Mouse (Mus musculus) MEL (cell line): Measurements from ENCODE around the gene Mrap. TPM values are rescaled to one million over a fixed set of nuclear protein-coding genes. Genes with fewer than 3 reads are reported as not detected.

Experiments used
- DNase-seq: peaks from one replicate; pipeline ENCODE4 v3.0.0; 2011; ENCODE audit warnings: low read depth, low spot score
- H3K27ac ChIP-seq: 2 replicates; pipeline ENCODE4 v1.5.1; 2012; ENCODE audit warnings: low read depth, mild to moderate bottlenecking, control low read depth, low read length, moderate library complexity; ENCODE audit not compliant: control insufficient read depth
- H3K27me3 ChIP-seq, 2 experiments: fragments of 150-350 bp in 1 of 2; sonication (generic) in 1 of 2; 2 replicates each; pipeline ENCODE4 v1.6.1; 2012; ENCODE audit warnings: low read length in 2 of 2, mild to moderate bottlenecking in 2 of 2, improper control_type of control experiment in 1 of 2, moderate library complexity in 1 of 2; ENCODE audit not compliant: insufficient read depth in 2 of 2, control insufficient read depth in 1 of 2
- H3K36me3 ChIP-seq, 2 experiments: 2 replicates each; pipeline ENCODE4 v1.6.1; 2012 to 2014; ENCODE audit warnings: low read length in 2 of 2, improper control_type of control experiment in 1 of 2, inconsistent platforms in 1 of 2, mild to moderate bottlenecking in 1 of 2; ENCODE audit not compliant: insufficient read depth in 2 of 2, control insufficient read depth in 1 of 2
- H3K4me1 ChIP-seq, 2 experiments: fragments of 150-350 bp in 1 of 2; sonication (generic) in 1 of 2; 2 replicates each; pipeline ENCODE4 v1.6.1; 2012; ENCODE audit warnings: low read length in 2 of 2, improper control_type of control experiment in 1 of 2, mild to moderate bottlenecking in 1 of 2; ENCODE audit not compliant: insufficient read depth in 2 of 2, control insufficient read depth in 1 of 2
- H3K4me3 ChIP-seq, 2 experiments: fragments of 150-350 bp in 1 of 2; sonication (generic) in 1 of 2; 2 replicates each; pipeline ENCODE4 v1.5.1; 2012; ENCODE audit warnings: low read depth in 2 of 2, low read length in 2 of 2, mild to moderate bottlenecking in 2 of 2, moderate library complexity in 2 of 2, control low read depth in 1 of 2, improper control_type of control experiment in 1 of 2; ENCODE audit not compliant: control insufficient read depth in 1 of 2, insufficient read depth in 1 of 2
- H3K79me2 ChIP-seq: 2 replicates; pipeline ENCODE4 v1.6.1; 2012; ENCODE audit warnings: mild to moderate bottlenecking, low read length, moderate library complexity; ENCODE audit not compliant: control insufficient read depth, poor library complexity, insufficient read depth
- H3K9ac ChIP-seq: 2 replicates; pipeline ENCODE4 v1.6.1; 2012; ENCODE audit warnings: low read depth, mild to moderate bottlenecking, control low read depth, low read length, moderate library complexity; ENCODE audit not compliant: control insufficient read depth, poor library complexity, severe bottlenecking
- H3K9me3 ChIP-seq: fragments of 150-350 bp; sonication (generic); replicated peaks from 2 replicates; pipeline ENCODE4 v1.6.1; 2012; ENCODE audit warnings: mild to moderate bottlenecking, low read length, improper control_type of control experiment, moderate library complexity; ENCODE audit not compliant: insufficient read depth
- BHLHE40 ChIP-seq: IDR thresholded peaks from 2 replicates; pipeline ENCODE4 v1.6.1; 2012; ENCODE audit warnings: low read depth, mild to moderate bottlenecking, inconsistent platforms, low read length, improper control_type of control experiment, borderline replicate concordance
- CHD1 ChIP-seq: IDR thresholded peaks from 2 replicates; pipeline ENCODE4 v1.6.1; 2012; ENCODE audit warnings: low read depth, mild to moderate bottlenecking, inconsistent platforms, low read length, improper control_type of control experiment
- CTCF ChIP-seq, 3 experiments: IDR thresholded peaks in 2 of 3; conservative IDR thresholded peaks in 1 of 3; 2 replicates each; pipeline ENCODE4 v1.5.1; 2011 to 2012; ENCODE audit warnings: low read length in 3 of 3, low read depth in 2 of 3, mild to moderate bottlenecking in 2 of 3, improper control_type of control experiment in 1 of 3, inconsistent platforms in 1 of 3, mixed read lengths in 1 of 3, moderate library complexity in 1 of 3; ENCODE audit not compliant: control insufficient read depth in 1 of 3, insufficient read depth in 1 of 3, poor library complexity in 1 of 3, severe bottlenecking in 1 of 3
- ELF1 ChIP-seq: IDR thresholded peaks from 2 replicates; pipeline ENCODE4 v1.6.1; 2014; ENCODE audit warnings: low read depth, mild to moderate bottlenecking, inconsistent platforms, low read length, improper control_type of control experiment, moderate library complexity
- EP300 ChIP-seq, 2 experiments: IDR thresholded peaks; 2 replicates each; pipeline ENCODE4 v1.6.1; 2011; ENCODE audit warnings: improper control_type of control experiment in 2 of 2, low read length in 2 of 2, low read depth in 1 of 2, mild to moderate bottlenecking in 1 of 2
- GABPA ChIP-seq: IDR thresholded peaks from 2 replicates; pipeline ENCODE4 v1.6.1; 2012; ENCODE audit warnings: low read depth, mild to moderate bottlenecking, inconsistent platforms, low read length, improper control_type of control experiment, moderate library complexity
- GATA1 ChIP-seq: IDR thresholded peaks from 2 replicates; pipeline ENCODE4 v1.6.1; 2011; ENCODE audit warnings: low read depth, low read length, improper control_type of control experiment
- HCFC1 ChIP-seq: IDR thresholded peaks from 2 replicates; pipeline ENCODE4 v1.6.1; 2012; ENCODE audit warnings: low read depth, mild to moderate bottlenecking, inconsistent platforms, low read length, improper control_type of control experiment, moderate library complexity
- JUND ChIP-seq: IDR thresholded peaks from 2 replicates; pipeline ENCODE4 v1.6.1; 2011; ENCODE audit warnings: low read depth, mild to moderate bottlenecking, improper control_type of control experiment, low read length
- KAT2A ChIP-seq: conservative IDR thresholded peaks from 2 replicates; pipeline ENCODE4 v1.6.1; 2012; ENCODE audit warnings: low read depth, low read length, improper control_type of control experiment, inconsistent platforms
- MXI1 ChIP-seq: IDR thresholded peaks from 2 replicates; pipeline ENCODE4 v1.6.1; 2011; ENCODE audit warnings: mild to moderate bottlenecking, low read depth, low read length, improper control_type of control experiment
- MYB ChIP-seq: IDR thresholded peaks from 2 replicates; pipeline ENCODE4 v1.6.1; 2011; ENCODE audit warnings: mild to moderate bottlenecking, low read depth, low read length, improper control_type of control experiment
- MYC ChIP-seq: IDR thresholded peaks from 2 replicates; pipeline ENCODE4 v1.6.1; 2011; ENCODE audit warnings: low read depth, mild to moderate bottlenecking, low read length, improper control_type of control experiment, moderate library complexity
- NELFE ChIP-seq: IDR thresholded peaks from 2 replicates; pipeline ENCODE4 v1.6.1; 2011; ENCODE audit warnings: low read depth, low read length, improper control_type of control experiment
- NRF1 ChIP-seq: IDR thresholded peaks from 2 replicates; pipeline ENCODE4 v1.6.1; 2014; ENCODE audit warnings: low read depth, mild to moderate bottlenecking, inconsistent platforms, low read length, improper control_type of control experiment, moderate library complexity; ENCODE audit not compliant: poor library complexity, insufficient read depth, severe bottlenecking
- POLR2A ChIP-seq, 2 experiments: IDR thresholded peaks; 2 replicates each; pipeline ENCODE4 v1.6.1; 2011 to 2012; ENCODE audit warnings: low read length in 2 of 2, mild to moderate bottlenecking in 2 of 2, control low read depth in 1 of 2, improper control_type of control experiment in 1 of 2, low read depth in 1 of 2, moderate library complexity in 1 of 2; ENCODE audit not compliant: control insufficient read depth in 1 of 2, insufficient read depth in 1 of 2, poor library complexity in 1 of 2
- POLR2AphosphoS2 ChIP-seq: IDR thresholded peaks from 2 replicates; pipeline ENCODE4 v1.6.1; 2011; ENCODE audit warnings: low read length, improper control_type of control experiment
- RCOR1 ChIP-seq: IDR thresholded peaks from 2 replicates; pipeline ENCODE4 v1.6.1; 2012; ENCODE audit warnings: low read depth, mild to moderate bottlenecking, inconsistent platforms, low read length, improper control_type of control experiment
- TBP ChIP-seq: IDR thresholded peaks from 2 replicates; pipeline ENCODE4 v1.8.0; 2011; ENCODE audit warnings: low read depth, low read length, improper control_type of control experiment
- TCF12 ChIP-seq: IDR thresholded peaks from 2 replicates; pipeline ENCODE4 v1.6.1; 2014; ENCODE audit warnings: low read depth, mild to moderate bottlenecking, inconsistent platforms, low read length, improper control_type of control experiment, moderate library complexity
- UBTF ChIP-seq: IDR thresholded peaks from 2 replicates; pipeline ENCODE4 v1.6.1; 2012; ENCODE audit warnings: low read depth, mild to moderate bottlenecking, inconsistent platforms, low read length, improper control_type of control experiment, moderate library complexity, borderline replicate concordance; ENCODE audit not compliant: insufficient read depth
- USF1 ChIP-seq: IDR thresholded peaks from 2 replicates; pipeline ENCODE4 v1.6.1; 2014; ENCODE audit warnings: low read depth, mild to moderate bottlenecking, inconsistent platforms, low read length, improper control_type of control experiment, moderate library complexity
- USF2 ChIP-seq, 2 experiments: IDR thresholded peaks; 2 replicates each; pipeline ENCODE4 v1.6.1; 2011 to 2012; ENCODE audit warnings: improper control_type of control experiment in 2 of 2, low read length in 2 of 2, borderline replicate concordance in 1 of 2, inconsistent platforms in 1 of 2, low read depth in 1 of 2, mild to moderate bottlenecking in 1 of 2; ENCODE audit not compliant: insufficient read depth in 1 of 2
- ZC3H11A ChIP-seq: IDR thresholded peaks from 2 replicates; pipeline ENCODE4 v1.6.1; 2012; ENCODE audit warnings: low read depth, mild to moderate bottlenecking, inconsistent platforms, low read length, improper control_type of control experiment
- ZKSCAN1 ChIP-seq: IDR thresholded peaks from 2 replicates; pipeline ENCODE4 v1.6.1; 2012; ENCODE audit warnings: low read depth, mild to moderate bottlenecking, inconsistent platforms, low read length, improper control_type of control experiment, moderate library complexity
- ZNF384 ChIP-seq: IDR thresholded peaks from 2 replicates; pipeline ENCODE4 v1.6.1; 2012; ENCODE audit warnings: low read depth, mild to moderate bottlenecking, inconsistent platforms, low read length, improper control_type of control experiment
- polyA plus RNA-seq, 2 experiments: library from polyadenylated mRNA; stranded (reverse) in 1 of 2; unstranded in 1 of 2; fragments of >175 nt in 1 of 2; fragments of >200 nt in 1 of 2; gene quantifications; 2 replicates each; pipeline versions ENCODE4 v1.2.1 to v1.2.4; 2012; ENCODE audit warnings: low replicate concordance in 2 of 2, low read depth in 1 of 2; ENCODE audit not compliant: insufficient read length in 2 of 2, insufficient read depth in 1 of 2, missing spikeins in 1 of 2
- total RNA-seq: library from RNA; depleted of rRNA; stranded (reverse); fragments of 300-350 nt; gene quantifications from 2 replicates; pipeline ENCODE4 v1.2.3, GENCODE M21; 2012

The Mrap gene
- total and polyA plus RNA-seq, 3 experiments = 0.92 to 2.2 TPM; not detected in 1

- no peaks in the 10 kb centered on the region for H3K9me3 ChIP-seq
- H3K27me3 ChIP-seq = no peaks in the 10 kb centered on the region
- H3K4me1 ChIP-seq = no peaks in the 10 kb centered on the region
- no peak for DNase-seq
- no peaks in the 10 kb centered on the region for H3K79me2 ChIP-seq
- H3K27ac ChIP-seq = no peak overlapping the region
- TF ChIP-seq CHD1 = no peak
- no peak for TF ChIP-seq GABPA
- TF ChIP-seq ZC3H11A = no peak
- no peak for TF ChIP-seq KAT2A
- TF ChIP-seq USF2 (IDR thresholded peaks at IDR 0.05; ENCODE audit: borderline replicate concordance in 1 of 2, insufficient read depth in 1 of 2, low read depth in 1 of 2, low read length in 2 of 2) = no peak
- no peak for TF ChIP-seq UBTF
- TF ChIP-seq, all 39 proteins: peak for 0
- Histone ChIP-seq H3K9ac (no peak overlapping the region), H3K36me3 (peaks cover 0 to 19% of the 10 kb centered on the region in 2 experiments; a peak in 2 of 4 replicates), H3K4me3 (no peak overlapping the region)
Observed at GRCm38 (mm10) chr16:90792500-90792899, 54.5 kb downstream of the Mrap start.

DNA sequence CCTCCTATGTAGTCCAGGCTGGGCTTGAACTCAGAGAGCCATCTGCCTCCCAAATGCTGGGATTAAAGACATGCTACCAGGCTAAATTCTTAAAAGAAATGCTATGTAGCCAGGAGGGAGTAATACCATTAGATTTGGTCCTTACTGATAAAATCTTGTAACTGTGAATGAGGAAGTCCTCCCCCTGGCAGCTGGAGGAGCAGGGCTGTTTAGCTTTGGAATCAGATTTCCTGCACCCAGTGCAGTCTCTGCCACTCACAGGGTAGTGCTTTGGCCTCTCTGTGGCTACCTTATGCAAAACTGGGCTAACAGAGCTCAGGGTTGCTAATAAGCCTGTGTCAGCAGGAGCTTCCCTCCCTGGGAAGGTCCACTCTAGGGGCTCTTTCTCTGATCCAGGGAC is 56.7 kb downstream of the Mrap start:
- Histone ChIP-seq H3K27ac (no peak overlapping the region), H3K9ac (no peak overlapping the region), H3K27me3 (no peaks in the 10 kb centered on the region), H3K79me2 (no peaks in the 10 kb centered on the region), H3K36me3 (peaks cover 0 to 17% of the 10 kb centered on the region in 2 experiments; a peak in 2 of 4 replicates), H3K9me3 (no peaks in the 10 kb centered on the region), H3K4me1 (no peaks in the 10 kb centered on the region), H3K4me3 (no peak overlapping the region)
- peak; percentile 38 for DNase-seq
- TF ChIP-seq RCOR1 (peak; percentile 87), ZC3H11A (no peak), NELFE (no peak), ELF1 (peak; percentile 34; the same call in 1 of the 2 replicates)
- TF ChIP-seq, all 39 proteins: peak for 2

DNA sequence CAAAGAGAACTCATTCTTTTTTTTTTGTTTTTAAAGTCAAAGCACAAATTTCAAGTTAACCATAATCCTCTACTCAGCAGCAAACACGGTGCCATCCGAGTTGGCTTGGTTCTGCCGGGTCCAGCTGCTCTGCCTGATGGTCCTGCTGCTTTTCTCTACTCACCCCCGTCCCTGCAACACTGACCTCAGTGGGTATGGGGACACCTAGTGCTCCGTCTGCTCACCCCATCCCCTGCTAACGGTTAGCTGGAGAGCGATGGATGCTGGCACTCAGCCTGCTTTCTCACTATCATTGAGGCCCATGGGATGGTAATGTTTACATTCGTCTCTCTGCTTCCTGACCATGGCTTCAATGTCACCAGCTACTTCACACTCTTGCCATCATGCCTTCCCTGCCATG is 60.4 kb downstream of the Mrap start:
- TF ChIP-seq MYC (no peak), GATA1 (no peak), NRF1 (no peak), USF1 (no peak), USF2 (IDR thresholded peaks at IDR 0.05; ENCODE audit: borderline replicate concordance in 1 of 2, insufficient read depth in 1 of 2, low read depth in 1 of 2, low read length in 2 of 2) (no peak), TBP (no peak), UBTF (no peak), POLR2AphosphoS2 (no peak), BHLHE40 (no peak), ZKSCAN1 (no peak), MYB (no peak), HCFC1 (no peak), TCF12 (no peak), EP300 (IDR thresholded peaks at IDR 0.05; ENCODE audit: low read depth in 1 of 2, low read length in 2 of 2) (no peak), JUND (no peak), GABPA (no peak), MXI1 (no peak), ZNF384 (no peak), CTCF (IDR thresholded peaks at IDR 0.05 in 2 of 3, conservative IDR thresholded peaks at IDR 0.05 in 1 of 3; ENCODE audit: control insufficient read depth in 1 of 3, insufficient read depth in 1 of 3, low read depth in 2 of 3, low read length in 3 of 3, poor library complexity in 1 of 3, severe bottlenecking in 1 of 3) (no peak), POLR2A (IDR thresholded peaks at IDR 0.05; ENCODE audit: control insufficient read depth in 1 of 2, insufficient read depth in 1 of 2, low read depth in 1 of 2, low read length in 2 of 2, poor library complexity in 1 of 2) (no peak)
- TF ChIP-seq, all 39 proteins: peak for 0
- Histone ChIP-seq H3K36me3 (peaks cover 0 to 20% of the 10 kb centered on the region in 2 experiments; a peak in 2 of 4 replicates), H3K9ac (no peak overlapping the region), H3K9me3 (no peaks in the 10 kb centered on the region), H3K27me3 (no peaks in the 10 kb centered on the region), H3K27ac (no peak overlapping the region), H3K4me1 (no peaks in the 10 kb centered on the region), H3K4me3 (no peak overlapping the region), H3K79me2 (no peaks in the 10 kb centered on the region)
- no peak for DNase-seq
